Mouse (Mus musculus) ES-E14 (cell line): ENCODE measurements around the gene Dpf1.

ENCODE experiments used
- CHD2 ChIP-seq: IDR thresholded peaks from 2 replicates; pipeline ENCODE4 v1.6.1; 2014; ENCODE audit warnings: mild to moderate bottlenecking, low read depth, low read length, inconsistent platforms
- HCFC1 ChIP-seq: IDR thresholded peaks from 2 replicates; pipeline ENCODE4 v1.6.1; 2012; ENCODE audit warnings: low read length, inconsistent platforms, borderline replicate concordance; ENCODE audit not compliant: insufficient read depth
- MAFK ChIP-seq: IDR thresholded peaks from 2 replicates; pipeline ENCODE4 v1.6.1; 2014; ENCODE audit warnings: mild to moderate bottlenecking, low read depth, low read length, inconsistent platforms; ENCODE audit not compliant: insufficient read depth
- ZC3H11A ChIP-seq: IDR thresholded peaks from 2 replicates; pipeline ENCODE4 v1.6.1; 2012; ENCODE audit warnings: low read depth, mild to moderate bottlenecking, inconsistent platforms, low read length, borderline replicate concordance
- ZNF384 ChIP-seq: IDR thresholded peaks from 2 replicates; pipeline ENCODE4 v1.6.1; 2012; ENCODE audit warnings: low read depth, low read length, inconsistent platforms

DNA sequence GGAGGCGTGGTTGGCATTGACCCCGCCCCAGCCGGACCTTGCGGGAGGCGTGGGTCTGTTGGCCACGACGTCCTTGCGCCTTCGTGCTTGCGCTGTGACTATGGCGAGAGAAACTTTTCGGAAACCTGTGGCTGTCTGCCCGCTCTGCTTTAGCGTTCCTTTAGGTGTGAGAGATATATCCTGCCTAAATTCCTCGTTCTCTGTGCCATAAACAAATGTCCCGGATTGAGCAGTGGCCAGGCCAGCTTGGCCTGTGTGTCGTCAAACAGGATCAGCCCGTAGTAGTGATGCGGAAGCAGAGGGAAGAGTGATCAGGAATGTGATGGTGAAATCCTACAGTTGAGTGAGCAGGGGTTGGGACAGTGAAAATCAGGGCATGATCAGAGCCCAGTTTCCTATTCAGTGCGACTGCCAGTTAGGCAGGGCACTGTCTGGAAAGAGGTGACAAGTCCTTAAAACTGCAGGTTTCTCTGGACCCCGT lies 21.6 kb upstream of the Dpf1 start:
- TF ChIP-seq MAFK (no peak), ZC3H11A (no peak), CHD2 (no peak), ZNF384 (no peak), HCFC1 (no peak)
